8 mouse cellular contexts compared by ENCODE assay signal in genomic region chr15:77305852-77306546, GRCm38 (mm10). TPM values are rescaled to one million over a fixed set of nuclear protein-coding genes. Genes with fewer than 3 reads are reported as not detected.
DNase-seq lines count a peak whose midpoint lies in the region; ATAC-seq and TF ChIP-seq lines count a peak whose summit lies in the region.

No protein-coding gene starts in this region.

- peak; percentile 20 for ATAC-seq in embryonic facial prominence, embryonic 14.5 days (ENCODE audit: low read depth)
- ATAC-seq in heart, embryonic 12.5 days (ENCODE audit: insufficient number of reproducible peaks, low FRiP score): no peak; the same call in 1 of the 2 replicates
- peak; percentile 39 for ATAC-seq in kidney, embryonic 16.5 days (ENCODE audit: low FRiP score, low TSS enrichment)

- H3K9me3 ChIP-seq in ES-Bruce4 (replicated peaks; ENCODE audit: control insufficient read depth, insufficient read depth, low read length, poor library complexity, severe bottlenecking): no peaks in the 10 kb centered on the region
- no peaks in the 10 kb centered on the region for H3K9me3 ChIP-seq in embryonic facial prominence, embryonic 14.5 days (ENCODE audit: control insufficient read depth, low read length)
- no peaks in the 10 kb centered on the region for H3K9me3 ChIP-seq in heart, embryonic 12.5 days (replicated peaks)
- no peaks in the 10 kb centered on the region for H3K9me3 ChIP-seq in kidney, embryonic 16.5 days (ENCODE audit: low read length)

- H3K9ac ChIP-seq in ES-Bruce4 (ENCODE audit: low read depth, poor library complexity, severe bottlenecking): peak overlapping the region; percentile 94
- H3K9ac ChIP-seq in embryonic facial prominence, embryonic 14.5 days (ENCODE audit: low read depth, low read length): peak overlapping the region; percentile 98
- peak overlapping the region; percentile 99 for H3K9ac ChIP-seq in heart, embryonic 12.5 days
- peak overlapping the region; percentile 98 for H3K9ac ChIP-seq in kidney, embryonic 16.5 days (replicated peaks; ENCODE audit: low read length)

- no peak for TF ChIP-seq POLR2A in ES-Bruce4 (IDR thresholded peaks at IDR 0.05; ENCODE audit: insufficient read depth, low read length)

- H3K27ac ChIP-seq in ES-Bruce4 (ENCODE audit: insufficient read depth, low read length): no peak overlapping the region
- H3K27ac ChIP-seq in embryonic facial prominence, embryonic 14.5 days (replicated peaks; ENCODE audit: low read depth, low read length): peak overlapping the region; percentile 99
- H3K27ac ChIP-seq in heart, embryonic 12.5 days (ENCODE audit: poor library complexity, severe bottlenecking): peak overlapping the region; percentile 99
- peak overlapping the region; percentile 99 for H3K27ac ChIP-seq in kidney, embryonic 16.5 days (ENCODE audit: low read length)

- H3K4me2 ChIP-seq in embryonic facial prominence, embryonic 14.5 days (ENCODE audit: low read depth, low read length): peak overlapping the region; percentile 62
- peak overlapping the region; percentile 92 for H3K4me2 ChIP-seq in heart, embryonic 12.5 days
- H3K4me2 ChIP-seq in kidney, embryonic 16.5 days (replicated peaks; ENCODE audit: low read depth, low read length): peak overlapping the region; percentile 84

- H3K27me3 ChIP-seq in ES-Bruce4 (ENCODE audit: control insufficient read depth, insufficient read depth, low read length, poor library complexity, severe bottlenecking): no peaks in the 10 kb centered on the region
- H3K27me3 ChIP-seq in embryonic facial prominence, embryonic 14.5 days (replicated peaks; ENCODE audit: control insufficient read depth, insufficient read depth, low read length): no peaks in the 10 kb centered on the region
- no peaks in the 10 kb centered on the region for H3K27me3 ChIP-seq in heart, embryonic 12.5 days (replicated peaks)
- H3K27me3 ChIP-seq in kidney, embryonic 16.5 days (ENCODE audit: insufficient read depth, low read length): no peaks in the 10 kb centered on the region

- H3K36me3 ChIP-seq in ES-Bruce4 (ENCODE audit: control insufficient read depth, insufficient read depth, low read length, poor library complexity, severe bottlenecking): peaks cover 2% of the 10 kb centered on the region; the same call in 1 of the 2 replicates
- no peaks in the 10 kb centered on the region for H3K36me3 ChIP-seq in embryonic facial prominence, embryonic 14.5 days (ENCODE audit: control insufficient read depth, insufficient read depth, low read length)
- 0 out of 2 replicates have a peak, but pooled peaks cover 5% of the 10 kb centered on the region for H3K36me3 ChIP-seq in heart, embryonic 12.5 days
- 0 out of 2 replicates have a peak, but pooled peaks cover 3% of the 10 kb centered on the region for H3K36me3 ChIP-seq in kidney, embryonic 16.5 days (ENCODE audit: insufficient read depth, low read length)

- no peak for TF ChIP-seq EP300 in ES-Bruce4 (IDR thresholded peaks at IDR 0.05; ENCODE audit: insufficient read depth, low read depth, low read length)

- H3K4me3 ChIP-seq in ES-Bruce4 (ENCODE audit: low read depth, low read length): peak overlapping the region; percentile 79
- peak overlapping the region; percentile 98 for H3K4me3 ChIP-seq in embryonic facial prominence, embryonic 14.5 days (ENCODE audit: low read depth, low read length)
- peak overlapping the region; percentile 99 for H3K4me3 ChIP-seq in heart, embryonic 12.5 days
- H3K4me3 ChIP-seq in kidney, embryonic 16.5 days (ENCODE audit: low read length): peak overlapping the region; percentile 86

- WGBS in embryonic facial prominence, embryonic 14.5 days: under 1% methylated on average over 43 of the region's 54 CpGs
- under 1% methylated on average over 53 of the region's 54 CpGs for WGBS in heart, embryonic 12.5 days
- 0% methylated on average over 45 of the region's 54 CpGs for WGBS in kidney, embryonic 16.5 days

- H3K4me1 ChIP-seq in ES-Bruce4 (ENCODE audit: control insufficient read depth, insufficient read depth, low read length): peaks cover 2% of the 10 kb centered on the region
- H3K4me1 ChIP-seq in embryonic facial prominence, embryonic 14.5 days (ENCODE audit: control insufficient read depth, insufficient read depth, low read length): peaks cover 36% of the 10 kb centered on the region
- H3K4me1 ChIP-seq in heart, embryonic 12.5 days (replicated peaks): peaks cover 47% of the 10 kb centered on the region
- peaks cover 14% of the 10 kb centered on the region for H3K4me1 ChIP-seq in kidney, embryonic 16.5 days (ENCODE audit: insufficient read depth, low read length)

- peak; percentile 58 for DNase-seq in adrenal gland, postnatal 14 days
- peak; percentile 90 for DNase-seq in embryonic facial prominence, embryonic 14.5 days (ENCODE audit: low spot score)
- DNase-seq in lung, adult 18-20 months: peak; percentile 43 to 50
- DNase-seq in retina, embryonic 14.5 days (ENCODE audit: low spot score): peak; percentile 42
- no peak for DNase-seq in natural killer cell, adult 2 months (ENCODE audit: low spot score in 2 of 2)

- no peak for TF ChIP-seq CTCF in ES-Bruce4 (IDR thresholded peaks at IDR 0.05; ENCODE audit: low read depth, low read length)

RNA-seq across cellular contexts. Expression of gene Rbfox2, which starts 0.8 kb away (rescaled TPM):
- 78.1 and 78.3 TPM in 2 replicates for polyA plus RNA-seq in ES-Bruce4 (2011; ENCODE audit: insufficient read depth, insufficient read length, low read depth, missing spikeins)
- total RNA-seq in adrenal gland, postnatal 14 days (2021): 51.4 and 54.9 TPM in 2 replicates
- 97.4 and 107 TPM in 2 replicates for polyA plus RNA-seq in embryonic facial prominence, embryonic 14.5 days (2014; fragmentation: Nextera tagmentation; extraction: Ambion mirVana)
- polyA plus RNA-seq in heart, embryonic 12.5 days (2016; fragmentation: Nextera tagmentation; extraction: Ambion mirVana): 87.6 and 97.4 TPM in 2 replicates
- polyA plus RNA-seq in kidney, embryonic 16.5 days (2015; fragmentation: Nextera tagmentation; extraction: Ambion mirVana): 49.1 and 50.2 TPM in 2 replicates

Comparison
In these comparisons a context has a peak if more than half of its experiments do, and no peak if none do; other contexts are left out.
1. DNase-seq: peak in adrenal gland, postnatal 14 days (single experiment), embryonic facial prominence, embryonic 14.5 days (single experiment), lung, adult 18-20 months (2 of 2) and retina, embryonic 14.5 days (single experiment); none in natural killer cell, adult 2 months (0 of 2).
2. Peak in every context shown above with its lines, with median percentiles within 50 percentile points of each other: H3K4me3 ChIP-seq, H3K9ac ChIP-seq and H3K4me2 ChIP-seq.